Mouse (Mus musculus) CD4-positive helper T cell, adult 2 months (primary cell): ENCODE results near the gene Tomm6.
A peak's percentile ranks its signal among the peaks of the same experiment; 100 is the strongest.

Source experiments
- DNase-seq: peaks from one replicate; pipeline ENCODE4 v3.0.0-alpha.2; 2012; ENCODE audit warnings: low read depth, missing footprints, low spot score

Gene Tomm6

DNA sequence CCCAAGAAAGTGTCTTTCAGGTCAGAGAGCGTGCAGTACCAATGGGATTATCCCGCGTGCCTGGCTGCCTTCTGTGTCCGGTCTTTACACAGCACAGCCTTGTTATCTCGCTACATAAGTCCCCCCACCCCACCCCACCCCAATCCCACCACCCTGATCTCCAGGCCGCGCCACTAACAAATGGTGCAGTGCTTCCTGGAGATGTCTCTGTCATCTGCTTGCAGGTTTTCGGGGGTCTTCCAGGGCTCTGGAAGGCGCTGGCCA is at the start of gene Tomm6:
Gene Tomm6, minus strand, starts transcription at position 43 of the 264 bp plus-strand sequence.
- no peak for DNase-seq

DNA sequence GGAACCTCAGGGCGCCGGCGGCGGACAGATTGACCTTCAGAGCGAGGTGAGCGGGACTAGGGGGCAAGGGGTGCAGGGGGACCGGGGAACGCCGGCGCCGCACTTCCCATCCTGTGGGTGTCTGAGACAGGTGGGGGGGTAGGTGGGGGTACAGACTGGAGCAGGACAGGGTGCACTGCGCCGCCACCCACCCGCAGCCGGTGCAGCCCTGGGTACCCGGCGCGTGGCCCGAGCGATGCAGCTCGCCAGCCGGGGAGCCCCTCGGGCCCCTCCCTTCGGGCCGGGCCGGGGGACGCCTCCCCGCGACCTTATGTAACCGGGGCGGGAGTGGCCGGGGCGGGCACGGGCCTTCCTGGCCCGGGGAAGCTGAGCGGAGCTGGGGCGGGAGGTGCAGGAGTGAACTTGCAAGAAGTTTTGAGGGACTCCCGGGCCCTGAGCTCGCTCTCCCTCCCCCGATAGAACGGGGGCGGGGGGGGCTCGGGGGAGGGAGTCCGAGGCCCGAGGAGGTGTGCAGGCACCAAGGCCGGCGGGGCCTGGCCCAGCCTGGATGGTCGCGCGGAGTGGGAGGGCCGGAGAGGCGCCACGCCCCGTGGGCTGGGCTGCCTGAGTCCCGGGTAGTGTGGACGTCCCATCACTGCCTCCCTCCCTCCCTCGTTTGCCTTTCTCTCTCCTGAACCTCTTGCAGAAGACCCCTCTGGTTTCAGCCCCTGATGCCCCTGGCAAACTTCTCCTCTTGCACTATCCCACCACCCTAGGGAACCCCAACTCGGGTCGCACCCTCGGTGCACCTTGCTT is 49.3 kb upstream of the Tomm6 start:
- DNase-seq = peak; percentile 80

DNA sequence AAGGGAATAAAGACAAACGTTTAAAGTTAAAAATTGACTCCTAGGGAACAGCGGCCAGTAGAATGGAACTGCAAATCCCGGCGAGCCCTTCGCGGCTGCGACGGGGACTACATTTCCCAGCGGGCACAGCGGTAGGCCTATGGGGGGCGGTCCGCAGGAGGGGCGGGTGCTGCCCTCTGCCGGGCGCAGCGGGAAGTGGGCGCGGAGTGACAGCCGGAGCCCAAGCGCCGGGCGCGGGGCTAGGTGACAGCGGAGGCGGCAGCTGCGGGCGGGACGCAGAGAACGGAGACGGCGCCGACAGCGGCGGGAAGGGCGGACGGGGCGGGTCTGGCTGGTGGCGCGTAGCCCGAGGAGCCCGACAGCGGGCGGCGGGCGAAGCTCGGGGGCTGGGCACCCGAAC is 48.7 kb upstream of the Tomm6 start, which contains the start of gene Tfeb:
Gene Tfeb, plus strand, starts transcription at position 175 of the 400 bp plus-strand sequence.
- DNase-seq = peak; percentile 94

DNA sequence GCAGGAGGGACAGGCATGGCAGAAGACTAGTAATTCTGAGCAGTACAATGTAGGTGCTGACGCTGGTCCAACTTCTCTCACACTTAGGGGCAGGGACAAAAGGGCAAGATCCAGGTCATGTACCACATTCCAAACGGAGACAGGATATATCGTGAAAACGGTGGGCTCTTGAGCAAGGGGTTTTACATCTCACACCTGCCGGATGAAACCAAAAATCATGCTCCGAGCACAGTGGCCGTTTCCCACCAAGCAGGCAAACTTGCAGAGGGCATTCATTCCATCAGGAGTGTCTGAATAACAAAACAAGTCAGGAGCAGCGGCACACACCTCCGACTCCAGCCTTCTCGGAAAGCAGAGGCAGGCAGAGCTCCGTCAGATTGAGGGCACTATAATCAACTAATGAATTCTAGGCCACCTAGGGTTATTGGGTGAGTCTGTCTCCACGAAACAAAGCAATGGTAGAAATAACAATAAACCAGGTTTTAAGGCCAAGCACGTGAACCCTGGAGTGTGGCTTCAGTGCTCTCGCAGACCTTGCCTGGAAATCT is 47.4 kb upstream of the Tomm6 start:
- no peak for DNase-seq

DNA sequence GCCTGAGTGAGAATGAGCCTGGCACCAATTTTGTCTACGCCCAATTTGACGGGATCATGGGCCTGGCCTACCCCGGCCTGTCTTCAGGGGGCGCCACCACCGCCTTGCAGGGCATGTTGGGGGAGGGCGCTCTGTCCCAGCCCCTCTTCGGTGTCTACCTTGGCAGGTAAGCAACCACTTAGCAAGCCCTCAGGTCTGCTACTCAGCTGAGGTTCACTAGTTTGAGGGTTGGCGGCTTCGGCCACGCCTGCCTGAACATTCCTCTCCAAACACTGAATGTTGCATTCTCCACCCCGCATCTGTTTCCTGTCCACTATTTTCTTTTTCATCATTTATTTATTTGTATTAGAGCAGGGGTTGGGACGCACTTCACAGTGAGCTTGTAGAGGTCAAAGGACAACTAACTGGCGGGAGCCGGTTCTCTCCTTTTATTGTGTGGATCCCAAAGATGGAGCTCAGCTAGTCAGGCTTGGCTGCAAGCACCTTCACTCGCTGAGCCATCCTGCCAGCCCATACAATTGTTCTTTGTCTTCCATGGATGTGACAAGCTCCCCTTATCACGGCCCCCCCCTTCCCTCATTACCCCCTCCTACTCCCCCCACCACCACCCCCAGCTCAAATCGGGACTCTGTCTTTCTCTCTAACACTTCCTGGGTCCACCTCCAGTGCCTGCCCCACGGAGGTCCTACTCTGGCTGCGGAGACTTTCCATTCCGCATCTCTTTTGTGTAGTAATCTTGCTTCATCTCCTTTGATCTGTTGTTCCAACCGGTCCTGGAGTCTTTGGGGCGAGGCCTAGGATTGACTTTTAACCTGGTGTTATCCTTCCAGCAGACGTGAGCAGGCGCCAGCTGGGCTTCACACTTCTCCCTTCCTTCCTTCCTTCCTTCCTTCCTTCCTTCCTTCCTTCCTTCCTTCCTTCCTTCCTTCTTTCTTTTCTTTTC is 42.7 kb upstream of the Tomm6 start:
- no peak for DNase-seq

DNA sequence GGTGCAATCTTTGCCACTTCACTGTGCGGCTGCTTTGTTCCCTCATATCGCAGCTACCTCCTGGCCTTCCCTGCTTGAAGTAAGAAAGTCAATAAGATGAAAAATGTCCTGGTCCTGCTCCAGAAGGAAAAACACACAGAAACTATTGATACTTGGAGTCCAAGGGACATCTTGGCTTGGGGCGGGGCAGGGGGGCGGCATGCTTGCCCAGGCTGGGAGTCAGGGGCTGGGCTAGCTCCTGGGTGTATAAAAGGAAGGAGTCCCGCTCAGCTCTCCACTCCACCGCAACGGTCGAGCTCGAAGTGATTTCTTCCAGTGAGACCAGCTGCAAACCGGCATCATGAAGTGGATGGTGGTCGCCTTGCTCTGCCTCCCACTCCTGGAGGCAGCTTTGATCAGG is 38.4 kb upstream of the Tomm6 start, which contains the start of gene Pgc:
Gene Pgc, plus strand, starts transcription at position 277 of the 400 bp plus-strand sequence.
- DNase-seq = no peak

DNA sequence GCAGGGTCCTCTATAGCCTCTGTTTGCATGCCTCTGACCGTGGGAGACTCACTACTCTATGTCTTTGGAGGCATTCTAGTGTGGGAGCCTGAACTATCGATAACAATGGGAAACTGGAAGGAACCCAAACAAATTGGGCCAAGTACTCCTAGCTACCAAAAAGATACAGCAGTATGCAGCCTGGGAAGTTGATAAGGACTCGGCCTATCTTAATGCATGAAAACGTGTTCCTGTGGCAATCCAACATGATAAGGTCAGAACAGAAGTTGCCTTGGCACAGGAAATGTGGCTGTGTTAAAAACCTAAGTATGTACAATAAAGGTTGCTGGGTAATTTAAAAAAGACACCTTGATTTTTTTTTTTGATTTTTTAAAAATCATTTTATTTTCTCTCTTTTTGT is 33.0 kb upstream of the Tomm6 start:
- no peak for DNase-seq

DNA sequence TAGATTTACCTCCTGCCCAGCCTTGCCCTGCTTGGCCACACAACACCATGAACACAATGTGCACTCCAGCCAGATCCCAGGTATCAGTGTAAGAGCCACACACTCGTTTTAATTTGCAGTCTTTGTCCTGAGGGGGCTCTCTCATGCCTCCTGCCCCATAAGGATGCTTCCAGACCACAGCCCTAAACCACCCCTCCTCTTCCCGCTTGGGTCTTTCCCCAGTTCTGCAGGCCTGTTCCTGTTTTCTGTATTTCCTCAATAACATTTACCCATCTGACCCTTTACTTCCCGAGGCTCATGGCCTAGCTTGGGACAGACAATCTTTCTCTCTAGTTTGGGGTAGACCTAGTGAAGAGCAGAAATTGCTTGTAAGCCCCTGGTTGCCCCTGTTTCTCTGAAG is 26.9 kb upstream of the Tomm6 start:
- no peak for DNase-seq

DNA sequence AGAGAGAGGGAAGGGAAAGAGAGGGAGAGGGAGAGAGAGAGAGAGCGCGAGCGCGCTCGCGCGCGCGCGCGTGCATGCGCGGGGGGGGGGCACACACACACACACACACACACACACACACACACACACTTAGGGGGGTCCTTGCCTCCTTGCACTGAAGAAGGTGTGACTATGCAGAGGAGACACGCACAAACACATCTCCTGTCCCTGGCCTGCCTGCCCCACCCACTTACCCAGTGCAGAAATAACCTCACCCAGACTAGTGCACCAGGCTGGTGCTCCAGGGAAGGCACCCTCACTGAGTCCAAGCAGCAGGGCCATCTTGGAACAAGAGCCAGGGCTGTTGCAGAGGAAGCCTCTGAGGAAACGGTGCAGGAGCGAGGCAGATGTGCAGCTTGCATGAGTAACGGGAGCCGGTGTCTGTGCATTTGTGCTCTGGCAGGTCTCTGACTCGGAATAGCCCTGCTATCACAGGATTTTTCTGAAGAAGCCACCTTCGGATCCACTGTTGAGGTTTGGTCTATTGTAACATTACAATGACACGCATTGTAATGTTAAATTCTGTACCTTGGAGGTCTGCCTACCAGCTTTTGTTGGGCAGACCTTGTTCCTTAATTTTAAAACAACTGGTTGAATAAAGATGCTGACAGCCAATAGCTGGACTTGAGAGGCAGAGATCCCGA is 24.8 kb upstream of the Tomm6 start:
- DNase-seq = no peak

DNA sequence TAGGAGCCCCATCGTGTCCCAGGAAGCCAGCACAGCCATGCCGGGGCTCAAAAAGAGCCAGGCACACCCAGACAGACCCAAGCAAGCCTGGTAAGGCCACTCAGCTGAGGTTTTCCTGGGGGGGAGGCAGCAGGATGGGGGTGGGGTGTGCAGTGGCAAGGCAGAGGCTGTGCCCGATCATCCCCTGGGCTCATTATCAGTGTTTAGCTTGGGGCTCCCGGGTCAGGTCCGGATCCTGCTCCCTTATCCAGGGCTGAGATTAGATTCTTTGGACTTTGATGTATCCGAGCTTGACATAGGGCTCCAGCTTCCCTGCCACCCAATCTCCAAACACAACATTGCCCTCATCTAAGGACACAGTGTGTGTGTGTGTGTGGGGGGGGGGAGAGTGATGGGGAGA is 23.7 kb upstream of the Tomm6 start:
- no peak for DNase-seq

DNA sequence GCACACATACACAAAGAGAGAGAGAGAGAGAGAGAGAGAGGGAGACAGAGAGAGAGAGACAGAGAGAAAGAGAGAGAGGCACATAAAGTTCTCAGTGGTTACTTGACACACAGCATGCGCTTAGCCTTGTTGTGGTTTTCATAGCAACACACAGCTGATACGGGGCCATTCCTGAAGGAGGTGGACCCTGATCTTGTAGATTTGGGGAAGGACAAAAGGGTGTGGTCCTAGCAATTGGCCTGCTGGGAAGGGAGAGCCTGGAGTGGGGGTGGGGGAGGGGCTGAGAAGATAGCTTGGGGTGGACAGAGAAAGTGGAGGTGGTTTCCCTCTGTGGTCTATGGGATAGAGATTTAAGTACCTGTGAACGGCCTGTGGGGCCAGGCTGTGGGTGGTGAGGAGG is 21.9 kb upstream of the Tomm6 start:
- DNase-seq = no peak

DNA sequence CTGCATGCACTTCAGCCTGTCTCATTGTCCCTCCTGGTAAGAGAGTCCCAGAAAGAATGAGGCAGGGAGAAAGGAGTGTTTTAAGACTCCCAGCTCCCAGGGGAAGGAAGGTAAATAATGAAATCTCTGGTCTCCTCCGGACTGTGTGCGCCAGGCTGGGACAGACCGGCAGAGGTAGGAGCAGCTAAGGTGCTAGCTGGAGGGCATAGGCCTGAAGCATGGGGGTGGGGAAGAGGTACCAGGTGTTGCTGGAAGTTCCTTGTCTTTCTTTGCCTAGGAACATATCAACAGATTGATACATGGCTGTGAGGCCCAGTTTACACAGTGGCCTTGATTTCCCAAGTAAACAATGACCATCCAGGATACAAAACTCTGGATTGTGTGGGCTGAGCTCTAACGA is 20.8 kb upstream of the Tomm6 start:
- no peak for DNase-seq

DNA sequence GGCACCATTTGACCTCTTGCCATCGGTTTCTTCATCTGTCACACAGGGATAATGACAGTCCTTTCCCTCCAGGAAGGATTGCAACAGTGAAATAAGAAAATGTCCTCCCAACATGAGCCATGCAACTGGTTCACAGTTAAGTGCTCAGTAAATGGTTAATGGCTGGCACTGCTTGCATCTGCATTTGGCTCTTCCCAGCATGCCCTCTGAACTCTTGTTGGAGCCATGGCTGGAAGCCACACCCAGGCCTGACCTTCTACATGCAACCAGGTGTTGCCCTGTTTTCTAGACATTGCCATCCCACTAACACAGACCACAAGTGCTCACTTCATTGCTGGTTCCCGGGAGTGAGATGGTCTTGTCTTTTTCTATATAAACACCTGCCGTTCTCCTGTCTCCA is 19.8 kb upstream of the Tomm6 start:
- no peak for DNase-seq

DNA sequence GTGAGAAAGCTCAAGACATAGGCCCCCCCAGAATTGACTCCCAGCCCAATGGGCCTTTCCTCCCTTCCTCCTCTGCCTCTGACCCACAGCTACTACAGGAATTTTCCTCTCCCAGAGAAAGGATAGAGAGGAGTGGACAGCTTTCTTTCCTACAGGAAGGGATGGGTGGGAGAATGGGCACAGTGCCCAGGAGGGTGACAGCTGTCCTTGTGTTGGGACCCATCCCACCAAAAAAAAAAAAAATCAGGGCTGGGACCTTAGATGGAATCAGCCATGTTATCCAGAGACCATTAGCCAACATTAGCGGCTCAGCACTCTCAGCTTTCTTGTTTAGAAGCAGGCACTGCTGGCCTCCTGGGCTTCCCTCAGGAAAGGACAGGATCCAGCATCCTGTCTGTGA is 18.0 kb upstream of the Tomm6 start:
- no peak for DNase-seq

DNA sequence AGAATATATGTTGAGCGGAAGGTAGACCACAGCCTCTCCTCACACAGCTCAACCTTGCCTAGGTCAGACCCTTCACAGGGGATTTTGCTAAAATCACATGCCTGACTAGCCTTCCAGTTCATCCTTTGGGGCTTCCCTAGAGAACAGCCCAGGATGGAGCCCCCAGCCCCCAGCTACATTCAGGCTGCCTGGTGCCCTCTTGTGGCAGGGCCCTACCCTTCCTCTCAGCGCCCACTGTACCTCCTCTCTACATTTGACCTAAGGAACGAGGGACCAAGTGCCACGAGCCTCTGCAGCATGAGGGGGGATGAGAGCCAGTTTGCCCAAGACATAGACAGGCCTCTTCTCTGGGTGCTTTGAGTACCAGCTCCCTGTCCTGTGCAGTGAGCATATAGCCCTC is 16.5 kb upstream of the Tomm6 start:
- no peak for DNase-seq

DNA sequence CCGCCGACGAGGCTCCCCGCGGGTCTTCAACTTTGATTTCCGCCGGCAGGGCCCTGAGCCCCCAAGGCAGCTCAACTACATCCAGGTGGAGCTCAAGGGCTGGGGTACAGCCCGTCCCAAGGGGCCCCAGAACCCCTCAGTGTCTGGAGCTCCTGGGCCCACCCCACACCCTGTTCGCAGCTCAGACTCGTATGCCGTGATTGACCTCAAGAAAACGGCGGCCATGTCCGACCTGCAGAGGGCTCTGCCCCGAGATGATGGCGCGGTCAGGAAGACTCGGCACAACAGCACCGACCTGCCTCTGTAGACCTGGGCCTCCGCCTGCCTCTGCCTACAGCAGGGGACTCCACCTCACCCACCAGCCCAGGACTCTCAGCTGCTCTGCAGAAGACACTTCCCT is 15.4 kb upstream of the Tomm6 start:
- DNase-seq = no peak

DNA sequence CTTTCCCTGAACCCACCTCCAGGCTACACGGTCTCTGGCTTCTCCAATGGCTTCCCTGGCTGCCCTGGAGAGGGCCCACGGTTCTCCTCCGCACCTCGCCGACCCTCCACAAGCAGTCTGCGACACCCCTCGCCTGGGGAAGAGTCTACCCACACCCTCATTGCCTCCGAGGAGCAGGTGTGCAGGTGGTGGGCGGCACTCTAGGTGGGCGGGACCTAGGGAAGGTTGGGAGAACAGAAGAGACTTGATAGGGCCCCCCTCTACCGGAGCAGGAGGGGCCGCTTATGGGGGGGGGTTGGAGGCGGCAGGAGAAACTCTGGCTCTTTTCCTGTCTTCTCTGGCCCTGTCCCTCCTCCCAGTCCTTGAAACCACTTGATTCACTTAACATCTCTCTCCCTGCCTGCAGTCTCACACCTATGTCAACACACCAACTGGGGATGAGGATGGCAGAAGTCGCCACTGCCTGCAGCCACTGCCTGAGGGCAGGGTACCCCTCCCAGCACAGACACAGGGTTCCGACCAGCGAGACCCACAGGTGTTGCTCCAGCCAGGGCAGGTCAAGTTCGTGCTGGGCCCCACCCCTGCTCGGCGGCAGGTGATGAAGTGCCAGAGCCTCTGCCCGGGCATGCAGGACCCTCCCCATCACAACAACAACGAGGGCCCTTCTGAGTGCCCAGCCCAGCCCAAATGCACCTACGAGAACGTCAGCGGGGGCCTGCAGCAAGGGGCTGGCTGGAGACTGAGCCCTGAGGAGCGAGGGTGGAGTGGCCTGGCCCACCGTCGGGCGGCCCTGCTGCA is 14.6 kb upstream of the Tomm6 start:
- no peak for DNase-seq

DNA sequence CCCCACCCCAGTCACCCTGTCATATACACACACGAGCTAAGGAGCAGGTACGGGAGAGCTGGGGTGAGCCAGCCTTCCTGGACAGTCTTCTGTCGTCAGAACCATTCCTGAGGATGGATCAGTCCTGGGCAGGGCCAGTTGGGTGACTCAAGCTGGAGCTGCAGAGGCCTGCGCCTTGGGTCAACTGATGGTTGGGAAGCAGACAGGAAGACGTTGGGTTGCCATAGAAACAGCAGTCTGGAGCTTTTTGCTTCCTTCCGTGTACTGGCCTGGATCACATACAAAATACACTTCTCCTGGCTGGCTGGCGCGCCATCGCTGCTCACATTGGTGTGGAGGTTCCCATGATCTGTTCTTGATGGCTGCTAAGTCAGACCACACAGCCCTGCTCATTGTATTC is 13.6 kb upstream of the Tomm6 start:
- DNase-seq = no peak

DNA sequence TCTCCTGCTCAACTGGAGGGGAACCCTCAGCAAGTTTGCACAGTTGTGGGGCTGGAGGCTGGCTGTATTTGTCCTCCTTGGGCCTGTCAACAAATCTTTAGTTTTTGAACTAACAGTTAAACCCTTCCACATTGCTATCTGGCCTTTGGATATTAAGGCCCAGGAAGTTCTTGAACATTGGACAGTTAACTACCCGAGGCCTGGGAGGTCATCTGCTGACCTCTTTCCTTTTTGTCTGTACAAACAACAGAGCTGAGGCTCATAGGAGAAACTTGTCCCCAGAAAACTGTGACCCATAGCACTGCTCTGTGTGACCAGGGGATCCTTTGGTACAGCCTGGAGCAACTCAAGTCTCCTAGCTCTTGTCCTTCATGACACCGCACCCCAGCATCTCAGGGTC is 10.9 kb upstream of the Tomm6 start:
- no peak for DNase-seq

DNA sequence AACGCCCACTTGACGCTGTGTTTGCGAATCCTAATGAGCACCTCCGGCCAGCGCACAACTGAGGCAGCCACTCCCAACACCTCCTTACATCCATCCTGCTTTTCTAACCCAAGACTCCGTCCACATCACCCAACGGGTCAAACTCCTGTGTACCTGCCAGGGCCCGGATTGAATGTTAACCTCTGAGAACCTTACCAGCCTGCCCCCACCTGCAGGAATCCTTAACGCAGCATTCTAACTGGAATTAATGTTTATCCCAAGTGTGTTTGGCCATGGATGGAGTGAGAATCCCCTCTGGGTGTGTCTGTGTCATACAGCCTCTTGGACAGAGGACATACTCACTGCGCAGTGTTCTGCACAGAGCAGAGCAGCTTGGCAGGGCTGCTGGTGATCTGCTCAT is 10.0 kb upstream of the Tomm6 start:
- DNase-seq = no peak

DNA sequence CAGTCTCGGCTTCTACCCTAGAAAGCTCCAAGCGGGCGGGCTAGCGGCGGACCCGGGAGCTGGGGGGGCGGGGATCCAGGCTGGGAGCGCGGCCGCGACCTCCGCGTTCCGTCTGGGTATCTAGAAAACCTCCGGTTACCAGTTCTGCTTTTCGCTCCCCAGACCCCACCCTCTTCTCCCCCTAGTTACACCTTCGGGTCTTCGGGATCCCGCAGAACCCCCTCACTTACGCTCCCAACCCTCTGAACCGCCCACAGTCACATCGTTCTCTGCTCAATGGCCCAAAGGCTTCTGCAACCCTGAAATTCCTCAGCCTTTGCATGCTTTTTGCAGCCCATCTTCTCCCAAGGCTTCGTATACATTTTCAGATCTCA is 7.1 kb upstream of the Tomm6 start:
- DNase-seq = no peak
